Mouse (Mus musculus): Measurements from ENCODE around the gene Gpr153.

DNA sequence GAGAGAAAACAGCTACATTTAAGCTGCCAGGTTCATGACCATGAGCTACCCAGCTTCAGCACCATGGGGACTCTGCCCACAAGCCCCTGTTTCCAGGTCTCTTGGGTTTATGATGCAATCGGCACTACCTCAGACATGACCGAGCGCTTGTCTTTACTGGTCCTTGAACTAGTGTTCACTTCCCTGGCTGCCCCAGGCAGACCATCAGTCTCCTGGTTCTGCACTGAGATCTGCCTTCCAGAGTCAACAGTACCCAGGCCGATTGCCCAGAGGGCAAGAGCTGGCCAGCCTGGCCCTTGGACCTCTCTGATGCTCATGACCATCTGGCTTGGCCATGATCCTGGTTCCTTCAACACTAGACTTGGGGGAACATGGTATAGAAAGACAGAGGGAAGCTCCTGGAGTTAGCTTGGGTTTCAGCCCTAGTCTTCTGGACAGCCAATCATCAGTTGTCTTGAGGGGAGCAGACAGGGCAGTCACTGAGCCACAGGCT is 41.6 kb upstream of the Gpr153 start:
- no peak for TF ChIP-seq EP300 (IDR thresholded peaks at IDR 0.05)
- TF ChIP-seq CTCF (IDR thresholded peaks at IDR 0.05): no peak

Data from lung, postnatal 0 days (tissue).